Mouse (Mus musculus) midbrain, embryonic 12.5 days (tissue): Measurements from ENCODE around the gene Rab25. TPM values are rescaled to one million over a fixed set of nuclear protein-coding genes. Genes with fewer than 3 reads are reported as not detected.

Experiments
- ATAC-seq: fragments of 200-750 bp; cut with Nextera tagmentation; 2 replicates; pipeline ENCODE4 v1.8.0; 2017; ENCODE audit warnings: low read depth, moderate TSS enrichment, moderate library complexity; ENCODE audit not compliant: low FRiP score
- H3K27ac ChIP-seq: fragments of 300-500 bp; sonication (generic); replicated peaks from 2 replicates; pipeline ENCODE4 v1.5.1; 2016; ENCODE audit warnings: mild to moderate bottlenecking
- H3K27me3 ChIP-seq: fragments of 300-500 bp; sonication (generic); 2 replicates; pipeline ENCODE4 v1.6.1; 2016; ENCODE audit warnings: mild to moderate bottlenecking
- H3K36me3 ChIP-seq: fragments of 300-500 bp; sonication (generic); 2 replicates; pipeline ENCODE4 v1.6.1; 2016
- H3K4me1 ChIP-seq: fragments of 300-500 bp; sonication (generic); 2 replicates; pipeline ENCODE4 v1.6.1; 2016
- H3K4me2 ChIP-seq: fragments of 300-500 bp; sonication (generic); replicated peaks from 2 replicates; pipeline ENCODE4 v1.6.1; 2016; ENCODE audit warnings: mild to moderate bottlenecking, moderate library complexity
- H3K4me3 ChIP-seq: fragments of 300-500 bp; sonication (generic); 2 replicates; pipeline ENCODE4 v1.5.1; 2016; ENCODE audit warnings: mild to moderate bottlenecking
- H3K9ac ChIP-seq: fragments of 300-500 bp; sonication (generic); replicated peaks from 2 replicates; pipeline ENCODE4 v1.6.1; 2016; ENCODE audit warnings: mild to moderate bottlenecking, moderate library complexity
- H3K9me3 ChIP-seq: fragments of 300-500 bp; sonication (generic); 2 replicates; pipeline ENCODE4 v1.6.1; 2016; ENCODE audit warnings: mild to moderate bottlenecking
- WGBS: fragments of 180-500 bp; shearing (Covaris S2); methylation state at CpG from one replicate; pipeline ENCODE4 v1.1.7; 2016; 5-methylcytosine and 5-hydroxymethylcytosine counted together
- microRNA counts: library from miRNA; unstranded; fragments of <30 nt; microRNA quantifications from one replicate; lab custom pipeline; 2017
- microRNA-seq: library from miRNA; unstranded; fragments of <30 nt; microRNA quantifications from one replicate; pipeline ENCODE4, GENCODE M21; 2017
- polyA plus RNA-seq: library from polyadenylated mRNA; unstranded; fragments of >200 nt; fragmentation: Nextera tagmentation; extraction: Ambion mirVana; gene quantifications from 2 replicates; pipeline ENCODE4 v1.2.1, GENCODE M21; 2016

Rab25 gene
- polyA plus RNA-seq, 1 experiment from 2014 or later = 0.47 TPM

GRCm38 (mm10) chr3:88494836-88495628, 53.1 kb downstream of the Rab25 start:
- no peak for ATAC-seq

DNA sequence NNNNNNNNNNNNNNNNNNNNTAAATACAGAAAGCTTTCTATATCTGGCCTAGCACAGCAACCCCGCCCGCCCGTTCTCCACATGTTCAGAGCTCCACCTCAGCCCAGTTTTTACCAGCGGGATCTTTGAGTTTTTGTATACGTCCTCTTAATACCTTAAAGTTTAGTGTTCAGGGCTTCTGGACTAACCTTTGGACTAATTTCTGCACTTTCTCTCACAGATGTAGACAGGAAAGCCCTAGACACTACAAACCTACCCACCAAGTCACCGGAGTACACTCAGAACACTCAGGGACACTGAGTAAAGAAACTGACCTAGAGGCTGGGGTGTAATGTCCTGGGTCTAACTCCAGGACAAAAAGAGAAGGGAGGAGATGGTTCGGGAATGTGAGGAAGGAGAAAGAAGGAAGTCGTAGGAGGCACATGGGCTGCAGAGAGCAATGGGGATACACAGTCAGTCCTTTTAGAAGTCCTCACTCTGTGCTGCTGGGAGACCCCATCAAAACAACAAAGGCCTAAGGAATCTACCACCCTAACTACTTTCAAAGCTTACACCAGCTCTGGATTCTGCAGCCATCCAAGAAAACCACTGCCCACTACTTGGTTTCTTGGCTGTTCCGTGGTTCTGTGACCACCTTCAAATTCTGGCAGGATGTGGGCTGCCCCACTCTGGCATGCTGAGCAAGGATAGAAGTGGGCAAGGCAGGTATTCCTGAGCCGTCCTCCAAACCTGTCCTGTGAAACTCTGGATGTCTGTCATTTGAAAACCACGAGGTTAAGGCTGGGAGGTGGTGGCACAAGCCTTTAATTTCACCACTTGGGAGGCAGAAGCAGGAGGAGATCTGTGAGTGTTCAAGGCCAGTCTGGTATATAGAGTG, 54.2 kb downstream of the Rab25 start:
- Histone ChIP-seq H3K4me2 (no peak overlapping the region), H3K4me1 (peaks cover 12% of the 10 kb centered on the region), H3K36me3 (no peaks in the 10 kb centered on the region), H3K27ac (no peak overlapping the region; the same call in 1 of the 2 replicates), H3K27me3 (peaks cover 15% of the 10 kb centered on the region), H3K4me3 (no peak overlapping the region), H3K9ac (no peak overlapping the region; the same call in 1 of the 2 replicates), H3K9me3 (no peaks in the 10 kb centered on the region)
- no peak for ATAC-seq
- 80% methylated on average over 11 of the region's 11 CpGs for WGBS

More at GRCm38 (mm10) chr3:88494836-88495628, 53.1 kb downstream of the Rab25 start:
- Histone ChIP-seq H3K36me3 (no peaks in the 10 kb centered on the region), H3K9ac (no peak overlapping the region), H3K4me3 (no peak overlapping the region), H3K27me3 (peaks cover 14% of the 10 kb centered on the region), H3K4me1 (peaks cover 12% of the 10 kb centered on the region), H3K4me2 (no peak overlapping the region), H3K27ac (no peak overlapping the region), H3K9me3 (no peaks in the 10 kb centered on the region)
- WGBS = 74% methylated on average over 9 of the region's 9 CpGs

MicroRNA genes within 50 kb of the gene (microRNA counts, 519-probe panel; counts per million panel counts)
- not detected for microRNA mmu-miR-1905 (lab: Ali Mortazavi, UCI)

Small RNAs within 50 kb of the gene (microRNA-seq; reads per million reads assigned to microRNA genes)
- gene Mir1905 = not detected

Other genes starting within 250 kb of the Rab25 start
- gene Glmp, start 223.3 kb downstream of the Rab25 start, polyA plus RNA-seq = 104 and 128 TPM in 2 replicates
- 1.9 and 2.3 TPM in 2 replicates for gene Tmem79, start 212.2 kb downstream of the Rab25 start, polyA plus RNA-seq
- 94.1 and 101 TPM in 2 replicates for gene Smg5, start 212.0 kb downstream of the Rab25 start, polyA plus RNA-seq
- gene Paqr6, start 183.7 kb downstream of the Rab25 start, polyA plus RNA-seq = 0.82 and 0.89 TPM in 2 replicates
- 0.10 TPM in 1 of 2 replicates, not detected in the other for gene Bglap3, start 175.6 kb downstream of the Rab25 start, polyA plus RNA-seq
- gene Bglap2, start 169.6 kb downstream of the Rab25 start, polyA plus RNA-seq = not detected in 2 replicates
- not detected in 2 replicates for gene Bglap, start 163.8 kb downstream of the Rab25 start, polyA plus RNA-seq
- 100.0 and 101 TPM in 2 replicates for gene Pmf1, start 138.0 kb downstream of the Rab25 start, polyA plus RNA-seq
- gene Slc25a44, start 123.2 kb downstream of the Rab25 start, polyA plus RNA-seq = 23.6 and 24.6 TPM in 2 replicates
- 19.3 and 20.3 TPM in 2 replicates for gene Sema4a, start 87.1 kb downstream of the Rab25 start, polyA plus RNA-seq
- 34.3 and 42.8 TPM in 2 replicates for gene Lmna, start 38.3 kb downstream of the Rab25 start, polyA plus RNA-seq
- 47.8 and 49.9 TPM in 2 replicates for gene Mex3a, start 15.9 kb downstream of the Rab25 start, polyA plus RNA-seq
- 137 and 152 TPM in 2 replicates for gene Lamtor2, start 4.8 kb upstream of the Rab25 start, polyA plus RNA-seq
- gene Ubqln4, start 5.5 kb upstream of the Rab25 start, polyA plus RNA-seq = 64.7 and 71.2 TPM in 2 replicates
- gene Ssr2, start 27.6 kb upstream of the Rab25 start, polyA plus RNA-seq = 132 and 137 TPM in 2 replicates
- gene Arhgef2, start 57.7 kb upstream of the Rab25 start, polyA plus RNA-seq = 143 and 150 TPM in 2 replicates
- gene Rxfp4, start 104.8 kb upstream of the Rab25 start, polyA plus RNA-seq = not detected in 2 replicates
- gene Khdc4, start 137.5 kb upstream of the Rab25 start, polyA plus RNA-seq = 122 and 123 TPM in 2 replicates
- 43.6 and 44.7 TPM in 2 replicates for gene Rit1, start 168.5 kb upstream of the Rab25 start, polyA plus RNA-seq
- gene Syt11, start 226.9 kb upstream of the Rab25 start, polyA plus RNA-seq = 200 and 205 TPM in 2 replicates